Mouse (Mus musculus): ENCODE results near the gene Asic2. TPM values are rescaled to one million over a fixed set of nuclear protein-coding genes. Genes with fewer than 3 reads are reported as not detected.

Gene Asic2
- polyA plus RNA-seq, 1 experiment: 0.08 TPM

GRCm38 (mm10) chr11:81146574-81147157 lies 821.6 kb downstream of the Asic2 start:
- TF ChIP-seq POLR2A (IDR thresholded peaks at IDR 0.05; ENCODE audit: control insufficient read depth, extremely low read depth, insufficient read depth, low read length, poor library complexity) (no peak), CTCF (IDR thresholded peaks at IDR 0.05; ENCODE audit: borderline replicate concordance, control insufficient read depth, extremely low read depth, insufficient read depth, low read length, poor library complexity) (no peak)
- 89% methylated on average over 9 of the region's 9 CpGs for WGBS
- H3K4me3 ChIP-seq (ENCODE audit: control insufficient read depth, insufficient read depth, low read length): no peak overlapping the region
- no peaks in the 10 kb centered on the region for H3K27me3 ChIP-seq (ENCODE audit: control insufficient read depth, insufficient read depth, low read length)
- H3K4me1 ChIP-seq (replicated peaks; ENCODE audit: control insufficient read depth, insufficient read depth, low read length): no peaks in the 10 kb centered on the region
- no peak for DNase-seq
- no peaks in the 10 kb centered on the region for H3K36me3 ChIP-seq (ENCODE audit: control insufficient read depth, insufficient read depth, low read length)
- H3K27ac ChIP-seq (ENCODE audit: control insufficient read depth, insufficient read depth, low read length): no peak overlapping the region

- 70% methylated on average over 4 of the region's 4 CpGs for WGBS
- Histone ChIP-seq H3K27me3 (ENCODE audit: control insufficient read depth, insufficient read depth, low read length) (no peaks in the 10 kb centered on the region), H3K36me3 (ENCODE audit: control insufficient read depth, insufficient read depth, low read length) (no peaks in the 10 kb centered on the region), H3K4me1 (replicated peaks; ENCODE audit: control insufficient read depth, insufficient read depth, low read length) (no peaks in the 10 kb centered on the region), H3K4me3 (ENCODE audit: control insufficient read depth, insufficient read depth, low read length) (no peak overlapping the region), H3K27ac (ENCODE audit: control insufficient read depth, insufficient read depth, low read length) (no peak overlapping the region)
- TF ChIP-seq CTCF (IDR thresholded peaks at IDR 0.05; ENCODE audit: borderline replicate concordance, control insufficient read depth, extremely low read depth, insufficient read depth, low read length, poor library complexity) (no peak), POLR2A (IDR thresholded peaks at IDR 0.05; ENCODE audit: control insufficient read depth, extremely low read depth, insufficient read depth, low read length, poor library complexity) (no peak)
- DNase-seq: no peak
These were observed 833.1 kb downstream of the Asic2 start for GRCm38 (mm10) chr11:81135141-81135540.

GRCm38 (mm10) chr11:81133950-81134349 lies 834.3 kb downstream of the Asic2 start:
- Histone ChIP-seq H3K27ac (ENCODE audit: control insufficient read depth, insufficient read depth, low read length) (no peak overlapping the region), H3K4me3 (ENCODE audit: control insufficient read depth, insufficient read depth, low read length) (no peak overlapping the region), H3K27me3 (ENCODE audit: control insufficient read depth, insufficient read depth, low read length) (no peaks in the 10 kb centered on the region), H3K4me1 (replicated peaks; ENCODE audit: control insufficient read depth, insufficient read depth, low read length) (no peaks in the 10 kb centered on the region), H3K36me3 (ENCODE audit: control insufficient read depth, insufficient read depth, low read length) (no peaks in the 10 kb centered on the region)
- no peak for DNase-seq
- TF ChIP-seq POLR2A (IDR thresholded peaks at IDR 0.05; ENCODE audit: control insufficient read depth, extremely low read depth, insufficient read depth, low read length, poor library complexity) (no peak), CTCF (IDR thresholded peaks at IDR 0.05; ENCODE audit: borderline replicate concordance, control insufficient read depth, extremely low read depth, insufficient read depth, low read length, poor library complexity) (no peak)
- 27% methylated on average over 5 of the region's 5 CpGs for WGBS

GRCm38 (mm10) chr11:81132669-81133068 lies 835.6 kb downstream of the Asic2 start:
- TF ChIP-seq POLR2A (IDR thresholded peaks at IDR 0.05; ENCODE audit: control insufficient read depth, extremely low read depth, insufficient read depth, low read length, poor library complexity) (no peak), CTCF (IDR thresholded peaks at IDR 0.05; ENCODE audit: borderline replicate concordance, control insufficient read depth, extremely low read depth, insufficient read depth, low read length, poor library complexity) (no peak)
- WGBS: 93% methylated on average over 7 of the region's 7 CpGs
- H3K27me3 ChIP-seq (ENCODE audit: control insufficient read depth, insufficient read depth, low read length): no peaks in the 10 kb centered on the region
- H3K4me1 ChIP-seq (replicated peaks; ENCODE audit: control insufficient read depth, insufficient read depth, low read length): no peaks in the 10 kb centered on the region
- DNase-seq: no peak
- H3K36me3 ChIP-seq (ENCODE audit: control insufficient read depth, insufficient read depth, low read length): no peaks in the 10 kb centered on the region
- no peak overlapping the region for H3K4me3 ChIP-seq (ENCODE audit: control insufficient read depth, insufficient read depth, low read length)
- no peak overlapping the region for H3K27ac ChIP-seq (ENCODE audit: control insufficient read depth, insufficient read depth, low read length)

GRCm38 (mm10) chr11:81124363-81124762 lies 843.9 kb downstream of the Asic2 start:
- Histone ChIP-seq H3K27me3 (ENCODE audit: control insufficient read depth, insufficient read depth, low read length) (no peaks in the 10 kb centered on the region), H3K4me3 (ENCODE audit: control insufficient read depth, insufficient read depth, low read length) (no peak overlapping the region), H3K36me3 (ENCODE audit: control insufficient read depth, insufficient read depth, low read length) (no peaks in the 10 kb centered on the region), H3K4me1 (replicated peaks; ENCODE audit: control insufficient read depth, insufficient read depth, low read length) (no peaks in the 10 kb centered on the region), H3K27ac (ENCODE audit: control insufficient read depth, insufficient read depth, low read length) (no peak overlapping the region)
- DNase-seq: no peak
- 92% methylated on average over 6 of the region's 6 CpGs for WGBS
- TF ChIP-seq CTCF (IDR thresholded peaks at IDR 0.05; ENCODE audit: borderline replicate concordance, control insufficient read depth, extremely low read depth, insufficient read depth, low read length, poor library complexity): no peak
- no peak for TF ChIP-seq POLR2A (IDR thresholded peaks at IDR 0.05; ENCODE audit: control insufficient read depth, extremely low read depth, insufficient read depth, low read length, poor library complexity)

- Histone ChIP-seq H3K4me3 (ENCODE audit: control insufficient read depth, insufficient read depth, low read length) (no peak overlapping the region), H3K27ac (ENCODE audit: control insufficient read depth, insufficient read depth, low read length) (no peak overlapping the region), H3K4me1 (replicated peaks; ENCODE audit: control insufficient read depth, insufficient read depth, low read length) (no peaks in the 10 kb centered on the region), H3K36me3 (ENCODE audit: control insufficient read depth, insufficient read depth, low read length) (no peaks in the 10 kb centered on the region), H3K27me3 (ENCODE audit: control insufficient read depth, insufficient read depth, low read length) (no peaks in the 10 kb centered on the region)
- DNase-seq: no peak
- no peak for TF ChIP-seq POLR2A (IDR thresholded peaks at IDR 0.05; ENCODE audit: control insufficient read depth, extremely low read depth, insufficient read depth, low read length, poor library complexity)
- no peak for TF ChIP-seq CTCF (IDR thresholded peaks at IDR 0.05; ENCODE audit: borderline replicate concordance, control insufficient read depth, extremely low read depth, insufficient read depth, low read length, poor library complexity)
- 78% methylated on average over 8 of the region's 8 CpGs for WGBS
These were observed 848.2 kb downstream of the Asic2 start for GRCm38 (mm10) chr11:81120024-81120576.
